Mouse (Mus musculus): ENCODE results near the gene Tmem132a.

Gene Tmem132a

GRCm38 (mm10) chr19:10880085-10880974 lies 10.6 kb upstream of the Tmem132a start:
- ATAC-seq (ENCODE audit: insufficient number of reproducible peaks, low FRiP score, low TSS enrichment): peak; percentile 17; the same call in 1 of the 2 replicates

- peak; percentile 55 for ATAC-seq (ENCODE audit: insufficient number of reproducible peaks, low FRiP score, low TSS enrichment)
Observed at GRCm38 (mm10) chr19:10878201-10878837, 8.6 kb upstream of the Tmem132a start.

- ATAC-seq (ENCODE audit: insufficient number of reproducible peaks, low FRiP score, low TSS enrichment): no peak
Observed at GRCm38 (mm10) chr19:10871328-10871961, 1.7 kb upstream of the Tmem132a start.

GRCm38 (mm10) chr19:10870676-10871075 lies 936 bp upstream of the Tmem132a start:
- ATAC-seq (ENCODE audit: insufficient number of reproducible peaks, low FRiP score, low TSS enrichment): no peak

- peak; percentile 77 for ATAC-seq (ENCODE audit: insufficient number of reproducible peaks, low FRiP score, low TSS enrichment)
Observed at GRCm38 (mm10) chr19:10869241-10869885, 377 bp downstream of the Tmem132a start.

GRCm38 (mm10) chr19:10868623-10869141 lies 1.1 kb downstream of the Tmem132a start:
- peak; percentile 4; the same call in 1 of the 2 replicates for ATAC-seq (ENCODE audit: insufficient number of reproducible peaks, low FRiP score, low TSS enrichment)

GRCm38 (mm10) chr19:10867946-10868622 lies 1.7 kb downstream of the Tmem132a start:
- no peak for ATAC-seq (ENCODE audit: insufficient number of reproducible peaks, low FRiP score, low TSS enrichment)

- ATAC-seq (ENCODE audit: insufficient number of reproducible peaks, low FRiP score, low TSS enrichment): no peak
Observed at GRCm38 (mm10) chr19:10866351-10866750, 3.4 kb downstream of the Tmem132a start.

- no peak; the same call in 1 of the 2 replicates for ATAC-seq (ENCODE audit: insufficient number of reproducible peaks, low FRiP score, low TSS enrichment)
Observed at GRCm38 (mm10) chr19:10860072-10860497, 9.7 kb downstream of the Tmem132a start.

- no peak for ATAC-seq (ENCODE audit: insufficient number of reproducible peaks, low FRiP score, low TSS enrichment)
Observed at GRCm38 (mm10) chr19:10856520-10856919, 13.2 kb downstream of the Tmem132a start.

GRCm38 (mm10) chr19:10855422-10855821 lies 14.3 kb downstream of the Tmem132a start:
- no peak for ATAC-seq (ENCODE audit: insufficient number of reproducible peaks, low FRiP score, low TSS enrichment)

- no peak for ATAC-seq (ENCODE audit: insufficient number of reproducible peaks, low FRiP score, low TSS enrichment)
Observed at GRCm38 (mm10) chr19:10847311-10848087, 22.2 kb downstream of the Tmem132a start.

GRCm38 (mm10) chr19:10846150-10846549 lies 23.6 kb downstream of the Tmem132a start:
- ATAC-seq (ENCODE audit: insufficient number of reproducible peaks, low FRiP score, low TSS enrichment): no peak

GRCm38 (mm10) chr19:10845454-10845853 lies 24.3 kb downstream of the Tmem132a start:
- no peak for ATAC-seq (ENCODE audit: insufficient number of reproducible peaks, low FRiP score, low TSS enrichment)

GRCm38 (mm10) chr19:10844206-10844605 lies 25.5 kb downstream of the Tmem132a start:
- ATAC-seq (ENCODE audit: insufficient number of reproducible peaks, low FRiP score, low TSS enrichment): no peak

- no peak for ATAC-seq (ENCODE audit: insufficient number of reproducible peaks, low FRiP score, low TSS enrichment)
Observed at GRCm38 (mm10) chr19:10842914-10843313, 26.8 kb downstream of the Tmem132a start.

- ATAC-seq (ENCODE audit: insufficient number of reproducible peaks, low FRiP score, low TSS enrichment): no peak
Observed at GRCm38 (mm10) chr19:10841721-10842626, 27.8 kb downstream of the Tmem132a start.

Data from cerebellum, adult (tissue).